Mouse (Mus musculus): ENCODE measurements around the gene Ttc17. TPM values are rescaled to one million over a fixed set of nuclear protein-coding genes. Genes with fewer than 3 reads are reported as not detected.

Gene Ttc17
- polyA plus RNA-seq, 1 experiment from 2014 or later, result 5.5 TPM

DNA sequence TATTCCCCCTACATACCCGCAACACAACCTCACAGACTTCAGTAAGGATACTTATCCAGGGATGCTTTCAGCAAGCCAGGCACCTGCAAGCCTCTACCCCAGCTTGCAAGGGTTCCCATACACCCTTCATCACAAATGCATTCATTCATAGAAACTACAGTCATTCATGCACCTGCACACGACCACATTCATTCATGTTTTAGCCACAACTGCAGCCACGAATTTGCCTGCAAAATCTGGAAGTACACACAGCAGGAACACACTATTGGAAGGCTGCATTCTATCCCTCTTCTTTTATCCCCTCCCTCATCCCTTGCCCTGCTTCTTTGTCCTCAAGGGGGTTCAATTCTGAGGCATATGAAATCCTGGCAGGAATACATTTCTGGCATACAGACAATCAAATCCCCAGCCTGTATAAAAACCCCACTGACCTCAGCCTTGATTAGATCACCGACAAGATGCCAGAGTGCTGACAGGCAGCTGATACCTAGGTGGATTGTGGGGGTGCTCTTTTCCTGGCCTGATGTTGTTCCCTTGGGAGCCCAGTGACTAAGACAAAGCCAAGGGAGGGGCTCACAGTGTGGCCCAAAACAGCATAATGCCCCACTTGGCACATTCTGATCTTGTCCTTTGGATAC, 139.2 kb downstream of the Ttc17 start:
- DNase-seq (no peak), ATAC-seq (ENCODE audit: low read depth) (no peak)
- Histone ChIP-seq H3K4me1 (replicated peaks) (peaks cover 16% of the 10 kb centered on the region), H3K27me3 (peaks cover 67% of the 10 kb centered on the region), H3K4me3 (replicated peaks) (no peak overlapping the region), H3K4me2 (no peak overlapping the region), H3K36me3 (no peaks in the 10 kb centered on the region), H3K9ac (no peak overlapping the region), H3K9me3 (replicated peaks) (no peaks in the 10 kb centered on the region), H3K27ac (no peak overlapping the region)
- WGBS (ENCODE audit: insufficient replicate concordance), result 24% methylated on average over 4 of the region's 4 CpGs

DNA sequence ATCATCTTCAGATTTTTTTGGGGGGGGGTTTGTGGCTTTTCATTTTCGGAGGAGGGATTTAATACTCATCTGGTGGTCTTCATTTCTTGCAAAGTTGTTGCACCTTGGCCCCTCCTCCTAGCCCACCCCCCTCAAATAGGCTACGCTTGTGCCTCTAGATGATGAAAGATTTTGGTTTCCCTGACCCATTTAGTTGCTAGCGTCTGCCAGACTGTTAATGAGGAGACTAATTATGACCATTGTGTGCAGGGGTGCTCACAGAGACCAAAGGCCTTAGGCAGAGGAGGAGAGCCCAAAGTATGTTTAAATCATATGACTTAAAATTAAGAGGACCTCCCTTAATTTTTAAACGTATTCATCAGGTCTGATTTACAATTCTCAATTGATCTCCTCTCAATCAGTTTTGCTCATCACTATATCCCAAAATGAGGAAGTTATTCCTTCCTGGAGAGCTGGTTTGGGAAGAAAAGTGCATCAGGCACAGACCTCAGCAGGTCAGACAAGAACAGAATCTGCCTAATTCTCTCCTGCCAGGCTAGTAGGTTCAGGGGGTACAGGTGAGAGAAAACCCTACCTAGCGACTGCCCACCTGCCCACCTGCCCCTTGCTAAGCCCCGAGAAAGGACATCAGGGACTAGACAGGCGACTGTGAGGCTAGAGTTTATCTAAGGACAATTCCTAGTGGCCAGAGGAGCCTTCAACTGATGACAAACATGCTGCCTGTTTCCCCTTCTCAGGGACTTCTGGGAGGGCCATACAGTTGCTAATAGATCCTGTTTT, 139.9 kb downstream of the Ttc17 start:
- Histone ChIP-seq H3K4me3 (replicated peaks) (no peak overlapping the region), H3K4me1 (replicated peaks) (peaks cover 16% of the 10 kb centered on the region), H3K27me3 (peaks cover 65% of the 10 kb centered on the region), H3K27ac (no peak overlapping the region), H3K9ac (no peak overlapping the region), H3K36me3 (no peaks in the 10 kb centered on the region), H3K9me3 (replicated peaks) (no peaks in the 10 kb centered on the region), H3K4me2 (no peak overlapping the region)
- no peak for ATAC-seq (ENCODE audit: low read depth)
- no peak for DNase-seq
- WGBS (ENCODE audit: insufficient replicate concordance), result 26% methylated on average over 7 of the region's 7 CpGs

DNA sequence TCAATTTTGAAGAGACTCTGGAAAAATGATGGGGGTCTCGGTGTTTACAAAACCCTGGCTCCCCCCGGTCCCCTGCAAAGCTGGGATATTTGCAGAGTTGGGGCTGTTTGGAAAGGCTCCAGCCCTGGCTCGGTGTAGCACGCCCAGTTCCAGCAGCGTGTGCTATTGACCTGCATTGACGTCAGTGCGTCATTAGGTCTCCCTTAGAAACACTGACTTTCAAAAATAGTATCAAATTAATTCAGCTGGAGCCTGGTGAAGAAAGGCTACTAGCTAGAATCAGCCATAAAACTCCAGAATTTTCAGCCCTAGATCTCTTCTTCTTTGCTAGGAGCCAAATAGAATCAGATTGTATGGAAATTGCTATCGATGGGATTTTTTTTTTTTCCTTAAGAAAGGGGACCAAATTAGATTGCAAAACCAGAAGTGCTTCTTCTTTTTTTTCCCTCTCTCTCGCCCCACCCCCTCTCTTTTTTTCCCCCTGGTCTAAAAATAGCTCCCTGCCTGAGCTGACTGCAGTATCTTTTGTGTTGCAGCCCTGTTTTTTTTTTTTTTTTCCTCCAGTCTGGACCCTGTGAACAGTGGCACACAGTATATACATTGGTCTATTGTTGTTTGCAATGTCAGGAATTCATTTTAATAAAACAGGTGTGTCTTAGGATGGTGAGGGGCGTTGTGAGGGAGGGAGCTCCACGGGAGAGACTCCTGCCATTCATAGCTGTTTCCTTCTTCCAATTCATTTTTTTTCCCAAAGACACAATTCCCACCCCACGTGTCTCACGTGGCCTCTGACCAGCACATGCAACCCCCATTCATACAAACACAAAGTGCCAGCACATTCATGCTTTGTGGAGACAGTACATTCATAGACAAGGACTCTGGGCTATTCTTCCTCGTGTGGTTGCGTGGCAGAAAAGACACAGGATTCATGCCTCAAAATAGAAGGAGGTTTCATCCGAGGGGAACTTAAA, 141.0 kb downstream of the Ttc17 start:
- DNase-seq, result no peak
- ATAC-seq (ENCODE audit: low read depth), result no peak
- Histone ChIP-seq H3K27me3 (peaks cover 59% of the 10 kb centered on the region), H3K36me3 (no peaks in the 10 kb centered on the region), H3K4me3 (replicated peaks) (no peak overlapping the region), H3K9ac (no peak overlapping the region), H3K4me1 (replicated peaks) (peaks cover 16% of the 10 kb centered on the region), H3K4me2 (peak overlapping the region; percentile 37), H3K27ac (no peak overlapping the region), H3K9me3 (replicated peaks) (no peaks in the 10 kb centered on the region)
- WGBS (ENCODE audit: insufficient replicate concordance), result 5% methylated on average over 16 of the region's 16 CpGs

DNA sequence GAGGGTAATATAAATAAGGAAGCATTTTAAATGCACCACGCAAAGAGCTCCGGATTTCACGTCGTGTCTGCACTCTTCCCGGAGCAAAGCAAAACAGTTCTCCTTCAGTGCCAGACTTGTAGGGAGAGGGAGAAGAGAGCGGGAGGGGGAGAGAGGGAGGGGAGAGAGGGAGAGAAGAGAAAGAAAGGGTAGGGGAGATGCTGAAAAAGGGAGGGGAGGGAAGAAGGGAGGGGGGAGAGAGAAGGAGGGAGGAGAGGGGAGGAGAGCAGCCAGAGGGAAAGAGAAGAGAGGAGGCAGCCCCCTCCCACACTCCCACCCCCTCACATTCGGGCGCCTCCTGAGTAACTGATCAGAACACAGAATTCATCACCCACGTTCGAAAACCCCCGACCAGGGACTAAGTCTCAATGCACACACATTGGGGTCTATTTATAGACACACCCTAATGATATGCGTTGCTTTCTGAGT, 141.8 kb downstream of the Ttc17 start:
- H3K27me3 ChIP-seq, result peaks cover 56% of the 10 kb centered on the region
- WGBS (ENCODE audit: insufficient replicate concordance), result 2% methylated on average over 12 of the region's 12 CpGs
- H3K4me2 ChIP-seq, result peak overlapping the region; percentile 37

DNA sequence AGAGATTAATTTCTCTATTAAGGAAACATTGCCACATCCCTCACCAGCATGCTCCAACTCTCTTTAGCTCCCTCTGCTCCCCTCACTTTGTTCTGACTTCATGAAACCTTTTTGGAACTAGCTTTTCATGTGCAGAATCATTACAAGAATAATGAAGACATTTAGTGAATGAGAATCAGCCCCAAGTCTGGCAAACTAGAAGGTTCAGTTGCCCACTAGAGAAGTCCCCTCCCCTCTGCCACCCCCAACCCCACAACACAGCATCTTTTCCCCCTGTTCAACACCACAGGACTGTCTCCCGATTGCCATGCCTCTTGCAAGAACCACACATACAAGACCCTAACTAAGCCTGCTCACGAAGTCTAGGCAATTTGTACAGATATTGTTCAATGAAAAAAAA, 142.5 kb downstream of the Ttc17 start:
- Histone ChIP-seq H3K4me2 (peak overlapping the region; percentile 8; the same call in 1 of the 2 replicates), H3K4me1 (replicated peaks) (peaks cover 16% of the 10 kb centered on the region), H3K4me3 (replicated peaks) (no peak overlapping the region), H3K36me3 (no peaks in the 10 kb centered on the region), H3K9me3 (replicated peaks) (no peaks in the 10 kb centered on the region), H3K27me3 (peaks cover 56% of the 10 kb centered on the region), H3K9ac (no peak overlapping the region), H3K27ac (no peak overlapping the region)
- ATAC-seq (ENCODE audit: low read depth) (no peak), DNase-seq (no peak)
- WGBS (ENCODE audit: insufficient replicate concordance), result 0% methylated on average over 2 of the region's 2 CpGs

More for the DNA sequence above, 141.8 kb downstream of the Ttc17 start:
- Histone ChIP-seq H3K36me3 (no peaks in the 10 kb centered on the region), H3K4me1 (replicated peaks) (peaks cover 16% of the 10 kb centered on the region), H3K27ac (no peak overlapping the region), H3K9ac (no peak overlapping the region), H3K4me3 (replicated peaks) (no peak overlapping the region), H3K9me3 (replicated peaks) (no peaks in the 10 kb centered on the region)
- DNase-seq (no peak), ATAC-seq (ENCODE audit: low read depth) (no peak)

DNA sequence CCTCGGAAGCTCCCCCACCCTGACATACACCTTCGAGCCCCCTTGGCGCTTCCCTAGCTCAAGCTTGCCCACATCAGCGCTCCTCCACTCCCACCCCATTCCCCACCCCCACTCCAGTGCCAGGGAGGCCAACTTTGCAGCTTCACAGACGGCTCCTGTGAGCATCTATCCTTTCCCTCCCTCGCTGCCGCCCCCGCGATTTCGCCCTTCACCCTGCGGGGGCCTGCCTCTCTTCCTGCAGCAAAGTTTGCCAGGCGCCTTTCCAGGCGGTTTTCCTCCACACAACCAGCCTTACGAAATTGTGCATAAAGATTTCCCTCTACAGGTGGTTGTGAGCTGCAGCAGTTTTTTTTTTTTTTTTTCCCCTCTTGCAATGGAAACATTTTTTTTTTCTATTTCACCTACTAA, 143.0 kb downstream of the Ttc17 start:
- DNase-seq (no peak), ATAC-seq (ENCODE audit: low read depth) (no peak)
- Histone ChIP-seq H3K27me3 (peaks cover 56% of the 10 kb centered on the region), H3K9me3 (replicated peaks) (no peaks in the 10 kb centered on the region), H3K4me1 (replicated peaks) (peaks cover 16% of the 10 kb centered on the region), H3K9ac (no peak overlapping the region), H3K36me3 (no peaks in the 10 kb centered on the region), H3K4me3 (replicated peaks) (no peak overlapping the region), H3K27ac (no peak overlapping the region), H3K4me2 (peak overlapping the region; percentile 23; the same call in 1 of the 2 replicates)
- WGBS (ENCODE audit: insufficient replicate concordance), result 1% methylated on average over 14 of the region's 14 CpGs

DNA sequence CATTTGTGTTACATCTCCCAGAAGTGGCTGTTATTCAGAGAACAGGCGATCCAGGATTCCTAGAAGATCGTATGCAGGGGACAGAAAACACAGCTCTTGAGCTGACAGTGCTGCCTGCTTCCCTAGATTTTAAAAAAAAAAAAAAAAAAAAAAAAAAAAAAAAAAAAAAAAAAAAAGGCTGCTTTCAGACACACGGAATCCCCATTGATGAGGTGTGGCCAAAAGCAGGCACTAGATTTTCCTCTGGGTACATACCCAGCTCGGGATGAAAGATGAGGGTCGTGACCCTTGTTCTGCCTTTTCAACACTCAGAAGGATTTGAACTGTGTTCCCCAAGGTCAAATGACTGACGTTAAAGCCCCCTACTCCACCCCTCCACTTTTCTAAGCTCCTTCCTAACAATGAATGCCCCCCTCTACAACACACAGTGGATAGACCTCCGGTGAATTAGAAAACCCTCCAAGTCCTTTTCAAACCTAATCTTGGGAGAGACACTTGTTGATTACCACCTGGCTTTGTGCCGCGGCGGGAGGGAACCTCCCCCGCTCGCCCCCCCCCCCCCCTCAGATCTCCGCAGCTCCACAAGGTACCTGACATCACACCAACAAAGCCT, 143.5 kb downstream of the Ttc17 start:
- ATAC-seq (ENCODE audit: low read depth), result no peak
- H3K4me3 ChIP-seq (replicated peaks), result no peak overlapping the region
- H3K36me3 ChIP-seq, result no peaks in the 10 kb centered on the region
- DNase-seq, result no peak
- 4% methylated on average over 11 of the region's 13 CpGs for WGBS (ENCODE audit: insufficient replicate concordance)
- H3K27me3 ChIP-seq, result peaks cover 56% of the 10 kb centered on the region
- H3K9me3 ChIP-seq (replicated peaks), result no peaks in the 10 kb centered on the region
- H3K9ac ChIP-seq, result no peak overlapping the region
- no peak overlapping the region for H3K27ac ChIP-seq
- H3K4me1 ChIP-seq (replicated peaks), result peaks cover 16% of the 10 kb centered on the region
- peak overlapping the region; percentile 23; the same call in 1 of the 2 replicates for H3K4me2 ChIP-seq

DNA sequence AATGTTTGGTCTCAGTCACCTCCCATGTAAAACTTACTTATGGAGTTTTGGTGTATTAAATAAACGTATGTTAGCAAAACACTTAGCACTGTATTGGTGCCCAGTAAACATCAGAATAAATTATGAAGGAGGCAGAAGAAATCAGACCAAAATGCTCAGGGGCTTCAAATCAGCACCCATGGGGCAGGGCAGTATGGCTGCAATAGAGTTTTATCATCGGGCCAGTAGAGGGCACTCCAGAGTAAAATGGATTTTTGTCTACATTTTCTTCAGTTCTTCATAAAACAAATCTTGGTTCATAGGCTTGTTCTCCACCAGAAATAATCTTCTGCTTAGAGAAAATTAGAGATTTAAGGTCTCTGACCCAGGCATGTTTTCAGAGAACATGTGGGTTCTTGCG, 152.4 kb downstream of the Ttc17 start:
- Histone ChIP-seq H3K9ac (no peak overlapping the region), H3K4me1 (replicated peaks) (no peaks in the 10 kb centered on the region), H3K27me3 (peaks cover 9% of the 10 kb centered on the region), H3K27ac (no peak overlapping the region), H3K9me3 (replicated peaks) (no peaks in the 10 kb centered on the region), H3K4me2 (no peak overlapping the region), H3K4me3 (replicated peaks) (no peak overlapping the region), H3K36me3 (no peaks in the 10 kb centered on the region)
- no peak for ATAC-seq (ENCODE audit: low read depth)
- WGBS (ENCODE audit: insufficient replicate concordance), result 18% methylated on average over 3 of the region's 3 CpGs
- DNase-seq, result no peak

MicroRNAs within 50 kb of the gene (microRNA counts, 519-probe panel; counts per million panel counts)
- 114 counts per million for microRNA mmu-miR-670

Small RNAs within 50 kb of the gene (microRNA-seq; reads per million reads assigned to microRNA genes)
- gene Mir670, result 1.5 reads per million

Other genes with a start within 250 kb of the Ttc17 start
- gene Hsd17b12, start 248.7 kb downstream of the Ttc17 start, polyA plus RNA-seq (2015; fragmentation: Nextera tagmentation; extraction: Ambion mirVana), result 69.2 and 75.1 TPM in 2 replicates
- gene Api5, start 31.4 kb upstream of the Ttc17 start, polyA plus RNA-seq (2015; fragmentation: Nextera tagmentation; extraction: Ambion mirVana), result 96.5 and 121 TPM in 2 replicates

Measured in liver, embryonic 13.5 days (tissue).